Mouse (Mus musculus) WW6 (cell line): ENCODE data around the gene Cngb1.

Source experiments
- DNase-seq: peaks from one replicate; pipeline ENCODE4 v3.0.0-alpha.2; 2013; ENCODE audit warnings: low read depth, low spot score

The Cngb1 gene

GRCm38 (mm10) chr8:95201491-95201890, 104.9 kb downstream of the Cngb1 start:
- no peak for DNase-seq

DNA sequence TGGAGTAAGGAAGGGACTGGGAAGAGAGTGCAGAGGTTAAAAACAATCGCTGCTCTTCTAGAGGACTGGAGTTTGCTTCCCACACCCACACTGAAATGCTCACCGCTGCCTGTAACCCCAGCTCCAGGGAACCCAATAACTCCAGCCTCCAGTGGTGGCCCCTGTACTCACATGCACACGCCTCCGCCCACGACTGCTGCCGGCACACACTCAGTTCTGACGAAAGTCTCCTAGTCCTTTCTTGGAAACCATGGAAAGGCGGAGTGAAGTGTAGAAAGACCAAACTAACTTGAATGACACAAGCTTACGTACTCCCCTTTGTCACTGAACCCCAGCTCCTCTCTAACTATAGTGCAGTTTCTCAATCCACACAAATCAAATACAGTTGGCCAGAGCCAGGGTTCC, 106.4 kb downstream of the Cngb1 start:
- no peak for DNase-seq

DNA sequence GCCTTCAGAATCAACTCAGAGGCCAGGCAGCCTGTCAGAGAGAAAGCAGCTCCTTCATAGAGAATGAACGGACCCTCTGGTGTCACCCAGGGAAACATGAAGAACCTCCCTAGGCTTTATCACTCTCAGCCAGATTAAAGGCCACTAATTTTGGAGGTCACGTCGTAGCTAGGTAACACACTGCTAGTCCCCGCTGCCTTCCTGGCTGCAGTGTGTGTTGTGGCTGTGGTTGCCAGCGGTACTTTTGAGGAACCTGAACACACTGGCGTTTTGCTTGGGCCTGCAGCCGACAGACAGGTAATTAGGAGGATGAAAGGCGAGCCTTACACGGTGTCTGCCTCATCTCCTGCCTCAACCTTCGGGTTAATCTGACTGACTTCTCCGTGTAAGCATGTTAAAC, 110.7 kb downstream of the Cngb1 start:
- no peak for DNase-seq

DNA sequence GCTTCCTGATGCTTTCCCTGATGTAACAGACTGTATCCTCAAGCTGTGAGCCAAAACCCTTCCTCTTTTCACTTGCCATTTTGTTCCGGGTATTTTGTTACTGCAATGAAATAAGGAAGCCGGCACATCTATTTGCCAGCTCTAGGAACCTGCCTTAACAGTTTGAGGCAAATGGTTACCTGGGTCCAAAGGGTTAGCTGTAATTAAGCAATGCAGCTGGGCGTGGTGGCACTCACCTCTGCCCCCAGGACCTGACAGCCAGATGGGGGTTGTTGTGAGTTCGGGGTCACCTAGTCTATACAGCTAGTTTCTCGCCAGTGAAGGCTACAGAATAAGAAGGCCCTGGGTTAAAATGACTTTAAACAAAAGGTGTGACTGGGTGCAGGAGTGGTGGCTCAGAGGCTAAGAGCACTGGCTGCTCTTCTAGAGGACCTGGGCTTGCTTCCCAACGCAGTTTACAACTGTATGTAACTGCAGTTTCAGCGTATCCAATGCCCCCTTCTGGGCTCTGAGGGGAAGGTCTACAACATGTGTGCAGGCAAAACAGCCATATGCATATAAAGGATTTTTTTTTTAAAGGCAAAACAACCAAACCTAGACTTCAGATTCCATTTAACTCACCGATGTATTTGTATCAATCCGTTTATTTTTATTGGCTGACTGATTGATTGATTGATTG, 114.7 kb downstream of the Cngb1 start:
- DNase-seq, result no peak
